Mouse (Mus musculus): ENCODE results near the gene Card19. TPM values are rescaled to one million over a fixed set of nuclear protein-coding genes. Genes with fewer than 3 reads are reported as not detected.

Gene Card19
- polyA plus RNA-seq (2011; ENCODE audit: insufficient read length, low read depth, missing spikeins) = 28.1 and 30.4 TPM in 2 replicates

DNA sequence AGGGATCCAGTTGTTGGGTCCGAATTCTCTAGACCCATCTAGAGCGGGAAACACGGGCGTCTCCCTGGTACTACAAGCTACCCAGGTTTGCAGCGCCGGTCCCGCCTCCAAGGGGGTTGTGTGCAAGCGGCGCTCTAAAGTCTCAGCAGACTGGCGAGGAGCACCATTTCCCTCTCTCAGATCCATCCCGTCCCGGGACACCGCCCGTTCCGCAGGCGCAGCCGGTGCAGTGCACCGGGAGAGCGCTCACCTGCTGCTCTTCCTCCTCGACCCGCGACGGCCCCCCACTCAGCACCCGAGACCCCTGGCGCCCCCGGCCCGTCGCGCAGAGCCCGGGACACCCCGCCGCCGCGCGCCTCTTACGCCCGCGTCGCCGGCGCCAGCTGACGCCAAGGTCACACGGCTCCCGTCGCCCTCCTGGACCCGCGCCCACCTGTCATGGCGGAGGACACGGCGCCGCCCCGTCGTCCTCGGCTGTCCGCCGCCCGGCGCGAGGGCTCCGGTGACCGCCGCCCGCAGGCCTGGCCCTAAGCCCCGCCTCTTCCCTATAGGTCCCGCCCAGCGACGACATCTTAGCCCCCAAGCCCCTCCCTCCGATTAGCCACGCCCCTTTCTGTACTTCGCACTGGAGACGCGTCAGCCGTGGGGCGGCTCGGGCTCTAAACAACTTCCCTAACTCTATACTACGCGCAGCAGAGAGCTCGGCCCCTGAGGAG lies at the start of gene Card19:
Card19 (minus strand) TSS at position 534 of the 716 bp plus-strand sequence.
- peak within 1 kb of the TSS; percentile 53 for H3K4me3 ChIP-seq (ENCODE audit: insufficient read depth, low read length)
- peak within 1 kb of the TSS; percentile 38 for H3K27ac ChIP-seq (ENCODE audit: insufficient read depth, low read length)
- TF ChIP-seq POLR2A (IDR thresholded peaks at IDR 0.05; ENCODE audit: low read depth, low read length) = peak; percentile 75
- no peak for TF ChIP-seq CTCF (IDR thresholded peaks at IDR 0.05; ENCODE audit: borderline replicate concordance, insufficient read depth, low read length)
- H3K4me1 ChIP-seq (ENCODE audit: control insufficient read depth, insufficient read depth, low read length) = peaks cover 30% of the 10 kb centered on the region

DNA sequence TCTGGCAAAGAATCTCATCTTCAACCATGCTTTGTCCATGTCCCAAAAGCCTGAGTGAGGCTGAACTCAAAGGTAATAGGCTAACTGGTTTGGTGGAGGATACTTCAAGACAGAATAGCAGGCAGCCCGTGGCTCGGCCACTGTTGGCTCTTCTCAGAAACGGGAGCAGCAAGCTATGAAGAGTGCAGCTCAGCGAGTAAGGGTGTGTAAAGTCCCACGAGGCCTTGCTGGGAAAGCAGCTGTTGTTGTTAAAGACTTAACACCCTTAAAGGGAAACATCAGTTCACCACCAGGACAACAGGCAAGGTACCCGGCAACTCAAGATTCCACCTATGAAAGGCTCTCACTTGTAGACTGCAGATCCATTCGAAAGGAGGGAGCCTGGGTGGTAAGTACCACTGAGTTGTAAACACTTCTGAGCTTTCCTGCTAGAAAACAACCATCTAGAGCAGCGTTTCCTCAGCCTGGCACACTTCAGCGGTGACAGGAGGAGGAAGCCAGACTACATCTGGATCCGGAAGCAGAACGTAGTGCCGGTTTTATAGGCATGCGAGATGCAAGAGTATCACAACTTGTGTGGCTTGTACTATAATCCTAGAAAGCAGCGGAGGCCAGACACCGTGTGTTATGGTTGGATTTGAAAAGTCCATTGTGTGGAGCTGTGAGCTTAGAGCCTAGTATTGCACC lies 44.3 kb upstream of the Card19 start:
- TF ChIP-seq CTCF (IDR thresholded peaks at IDR 0.05; ENCODE audit: borderline replicate concordance, insufficient read depth, low read length) = no peak
- TF ChIP-seq POLR2A (IDR thresholded peaks at IDR 0.05; ENCODE audit: low read depth, low read length) = no peak
- no peak overlapping the region for H3K4me3 ChIP-seq (ENCODE audit: insufficient read depth, low read length)
- H3K4me1 ChIP-seq (ENCODE audit: control insufficient read depth, insufficient read depth, low read length) = no peaks in the 10 kb centered on the region
- no peak overlapping the region for H3K27ac ChIP-seq (ENCODE audit: insufficient read depth, low read length)

DNA sequence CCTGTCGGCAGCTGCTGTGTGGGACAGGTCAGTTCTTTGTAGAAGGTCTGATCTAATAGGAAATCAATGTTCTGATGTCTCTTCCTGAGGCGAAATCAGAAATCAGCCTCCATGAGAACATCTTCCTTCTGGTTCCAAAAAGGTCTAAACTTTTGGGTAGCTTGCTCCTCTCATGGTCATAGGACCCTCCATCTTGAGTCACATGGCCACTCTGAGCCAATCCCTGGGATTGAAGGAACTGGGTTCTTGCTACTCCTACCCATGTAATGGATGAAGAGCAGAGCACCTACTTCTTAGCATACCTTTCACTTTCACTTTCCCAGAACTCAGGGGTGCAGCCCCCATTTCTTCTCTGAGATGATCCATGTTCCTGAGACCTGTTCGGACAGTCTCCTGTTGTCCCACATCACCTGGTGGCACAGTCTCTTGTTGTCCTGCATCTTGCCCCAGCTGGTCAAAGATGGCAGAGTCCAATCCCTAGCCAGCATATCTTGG lies 42.0 kb upstream of the Card19 start:
- H3K27ac ChIP-seq (ENCODE audit: insufficient read depth, low read length) = no peak overlapping the region
- no peaks in the 10 kb centered on the region for H3K4me1 ChIP-seq (ENCODE audit: control insufficient read depth, insufficient read depth, low read length)
- H3K4me3 ChIP-seq (ENCODE audit: insufficient read depth, low read length) = no peak overlapping the region
- TF ChIP-seq POLR2A (IDR thresholded peaks at IDR 0.05; ENCODE audit: low read depth, low read length) (no peak), CTCF (IDR thresholded peaks at IDR 0.05; ENCODE audit: borderline replicate concordance, insufficient read depth, low read length) (no peak)

DNA sequence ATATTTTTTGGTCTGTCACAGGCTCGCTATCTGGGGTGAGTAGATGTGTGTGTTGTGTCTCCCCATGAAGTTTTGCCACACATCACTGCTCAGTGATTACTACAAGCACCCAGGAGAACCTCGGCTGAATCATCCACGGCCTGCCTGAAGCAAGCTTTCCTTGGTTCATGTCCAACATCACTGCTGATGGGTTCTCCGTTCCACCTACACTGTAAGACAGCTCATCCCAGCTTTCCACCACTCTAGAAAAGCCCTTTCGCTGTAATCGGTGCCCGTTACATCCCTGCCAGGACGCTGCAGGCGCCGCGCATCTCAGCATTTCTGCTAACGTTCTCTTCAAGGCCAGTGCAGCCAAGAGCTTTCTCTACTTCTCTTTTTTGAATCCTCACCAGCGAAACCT lies 36.9 kb upstream of the Card19 start:
- H3K4me1 ChIP-seq (ENCODE audit: control insufficient read depth, insufficient read depth, low read length) = no peaks in the 10 kb centered on the region
- H3K4me3 ChIP-seq (ENCODE audit: insufficient read depth, low read length) = no peak overlapping the region
- no peak overlapping the region for H3K27ac ChIP-seq (ENCODE audit: insufficient read depth, low read length)
- no peak for TF ChIP-seq CTCF (IDR thresholded peaks at IDR 0.05; ENCODE audit: borderline replicate concordance, insufficient read depth, low read length)
- TF ChIP-seq POLR2A (IDR thresholded peaks at IDR 0.05; ENCODE audit: low read depth, low read length) = no peak

- no peaks in the 10 kb centered on the region for H3K4me1 ChIP-seq (ENCODE audit: control insufficient read depth, insufficient read depth, low read length)
- no peak overlapping the region for H3K4me3 ChIP-seq (ENCODE audit: insufficient read depth, low read length)
- H3K27ac ChIP-seq (ENCODE audit: insufficient read depth, low read length) = no peak overlapping the region
- TF ChIP-seq POLR2A (IDR thresholded peaks at IDR 0.05; ENCODE audit: low read depth, low read length) (no peak), CTCF (IDR thresholded peaks at IDR 0.05; ENCODE audit: borderline replicate concordance, insufficient read depth, low read length) (no peak)
Observed at GRCm38 (mm10) chr13:49252113-49252512, 36.3 kb upstream of the Card19 start.

- H3K4me1 ChIP-seq (ENCODE audit: control insufficient read depth, insufficient read depth, low read length) = no peaks in the 10 kb centered on the region
- TF ChIP-seq POLR2A (IDR thresholded peaks at IDR 0.05; ENCODE audit: low read depth, low read length) = no peak
- no peak for TF ChIP-seq CTCF (IDR thresholded peaks at IDR 0.05; ENCODE audit: borderline replicate concordance, insufficient read depth, low read length)
- H3K27ac ChIP-seq (ENCODE audit: insufficient read depth, low read length) = no peak overlapping the region
- no peak overlapping the region for H3K4me3 ChIP-seq (ENCODE audit: insufficient read depth, low read length)
Observed at GRCm38 (mm10) chr13:49250716-49251517, 35.1 kb upstream of the Card19 start.

DNA sequence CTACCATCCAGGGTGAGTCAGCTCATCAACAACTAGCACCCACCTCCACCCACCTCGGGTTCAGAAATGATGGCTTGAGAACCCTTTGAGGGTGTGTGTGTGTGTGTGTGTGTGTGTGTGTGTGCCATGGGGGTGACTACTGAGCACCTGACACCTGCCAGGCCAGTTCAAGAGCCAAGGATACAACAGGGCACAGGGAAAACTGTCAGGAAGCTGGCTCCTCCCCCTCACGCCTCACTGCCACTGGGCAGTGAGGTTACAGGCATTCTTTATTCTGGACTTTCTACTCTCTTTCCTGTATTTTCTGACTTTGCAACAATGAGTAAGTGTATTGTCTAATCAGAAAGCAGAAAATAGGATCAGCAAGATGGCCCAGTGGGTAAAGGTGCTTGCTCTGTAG lies 33.8 kb upstream of the Card19 start:
- TF ChIP-seq POLR2A (IDR thresholded peaks at IDR 0.05; ENCODE audit: low read depth, low read length) (no peak), CTCF (IDR thresholded peaks at IDR 0.05; ENCODE audit: borderline replicate concordance, insufficient read depth, low read length) (no peak)
- H3K4me1 ChIP-seq (ENCODE audit: control insufficient read depth, insufficient read depth, low read length) = no peaks in the 10 kb centered on the region
- H3K4me3 ChIP-seq (ENCODE audit: insufficient read depth, low read length) = no peak overlapping the region
- no peak overlapping the region for H3K27ac ChIP-seq (ENCODE audit: insufficient read depth, low read length)

DNA sequence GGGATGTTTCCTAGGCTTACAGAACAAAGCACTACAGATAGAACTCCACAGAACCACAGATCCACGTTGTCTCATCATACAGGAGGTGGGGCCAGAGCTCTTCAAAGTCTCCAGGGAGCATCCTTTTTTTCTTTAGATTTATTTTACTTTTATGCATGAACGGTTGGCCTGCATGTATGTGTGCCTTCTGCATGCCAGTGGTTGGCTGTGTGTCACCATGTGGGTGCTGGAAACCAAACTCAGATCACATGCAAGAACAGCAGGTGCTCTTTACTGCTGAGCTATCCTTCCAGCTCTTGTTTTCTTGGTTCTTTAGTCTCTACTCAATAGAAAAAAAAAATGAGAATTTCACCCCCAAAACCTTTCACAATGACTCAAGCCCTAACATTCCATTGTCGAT lies 33.1 kb upstream of the Card19 start:
- no peak for TF ChIP-seq POLR2A (IDR thresholded peaks at IDR 0.05; ENCODE audit: low read depth, low read length)
- TF ChIP-seq CTCF (IDR thresholded peaks at IDR 0.05; ENCODE audit: borderline replicate concordance, insufficient read depth, low read length) = no peak
- H3K4me3 ChIP-seq (ENCODE audit: insufficient read depth, low read length) = no peak overlapping the region

GRCm38 (mm10) chr13:49248467-49248862 lies 32.6 kb upstream of the Card19 start, which contains the start of gene Susd3:
Gene Susd3 (minus strand): TSS chr13:49248706.
- Histone ChIP-seq H3K27ac (ENCODE audit: insufficient read depth, low read length) (no peak within 1 kb of the TSS), H3K4me3 (ENCODE audit: insufficient read depth, low read length) (peak within 1 kb of the TSS; percentile 11), H3K4me1 (ENCODE audit: control insufficient read depth, insufficient read depth, low read length) (no peaks in the 10 kb centered on the region)
- no peak for TF ChIP-seq POLR2A (IDR thresholded peaks at IDR 0.05; ENCODE audit: low read depth, low read length)
- TF ChIP-seq CTCF (IDR thresholded peaks at IDR 0.05; ENCODE audit: borderline replicate concordance, insufficient read depth, low read length) = no peak

More for the DNA sequence above, 33.1 kb upstream of the Card19 start:
- Histone ChIP-seq H3K27ac (ENCODE audit: insufficient read depth, low read length) (no peak overlapping the region), H3K4me1 (ENCODE audit: control insufficient read depth, insufficient read depth, low read length) (no peaks in the 10 kb centered on the region)

Data from embryonic fibroblast, embryonic 13.5 days (primary cell).